Mouse (Mus musculus) MEL (cell line): ENCODE measurements around the gene Usp33. TPM values are rescaled to one million over a fixed set of nuclear protein-coding genes. Genes with fewer than 3 reads are reported as not detected.
A peak's percentile ranks its signal among the peaks of the same experiment; 100 is the strongest.

Experiments used
- DNase-seq: peaks from one replicate; pipeline ENCODE4 v3.0.0; 2011; ENCODE audit warnings: low read depth, low spot score
- H3K27ac ChIP-seq: 2 replicates; pipeline ENCODE4 v1.5.1; 2012; ENCODE audit warnings: low read depth, mild to moderate bottlenecking, control low read depth, low read length, moderate library complexity; ENCODE audit not compliant: control insufficient read depth
- H3K27me3 ChIP-seq, 2 experiments: fragments of 150-350 bp in 1 of 2; sonication (generic) in 1 of 2; 2 replicates each; pipeline ENCODE4 v1.6.1; 2012; ENCODE audit warnings: low read length in 2 of 2, mild to moderate bottlenecking in 2 of 2, improper control_type of control experiment in 1 of 2, moderate library complexity in 1 of 2; ENCODE audit not compliant: insufficient read depth in 2 of 2, control insufficient read depth in 1 of 2
- H3K36me3 ChIP-seq, 2 experiments: 2 replicates each; pipeline ENCODE4 v1.6.1; 2012 to 2014; ENCODE audit warnings: low read length in 2 of 2, improper control_type of control experiment in 1 of 2, inconsistent platforms in 1 of 2, mild to moderate bottlenecking in 1 of 2; ENCODE audit not compliant: insufficient read depth in 2 of 2, control insufficient read depth in 1 of 2
- H3K4me1 ChIP-seq, 2 experiments: fragments of 150-350 bp in 1 of 2; sonication (generic) in 1 of 2; 2 replicates each; pipeline ENCODE4 v1.6.1; 2012; ENCODE audit warnings: low read length in 2 of 2, improper control_type of control experiment in 1 of 2, mild to moderate bottlenecking in 1 of 2; ENCODE audit not compliant: insufficient read depth in 2 of 2, control insufficient read depth in 1 of 2
- H3K4me3 ChIP-seq, 2 experiments: fragments of 150-350 bp in 1 of 2; sonication (generic) in 1 of 2; 2 replicates each; pipeline ENCODE4 v1.5.1; 2012; ENCODE audit warnings: low read depth in 2 of 2, low read length in 2 of 2, mild to moderate bottlenecking in 2 of 2, moderate library complexity in 2 of 2, control low read depth in 1 of 2, improper control_type of control experiment in 1 of 2; ENCODE audit not compliant: control insufficient read depth in 1 of 2, insufficient read depth in 1 of 2
- H3K79me2 ChIP-seq: 2 replicates; pipeline ENCODE4 v1.6.1; 2012; ENCODE audit warnings: mild to moderate bottlenecking, low read length, moderate library complexity; ENCODE audit not compliant: control insufficient read depth, poor library complexity, insufficient read depth
- H3K9ac ChIP-seq: 2 replicates; pipeline ENCODE4 v1.6.1; 2012; ENCODE audit warnings: low read depth, mild to moderate bottlenecking, control low read depth, low read length, moderate library complexity; ENCODE audit not compliant: control insufficient read depth, poor library complexity, severe bottlenecking
- H3K9me3 ChIP-seq: fragments of 150-350 bp; sonication (generic); replicated peaks from 2 replicates; pipeline ENCODE4 v1.6.1; 2012; ENCODE audit warnings: mild to moderate bottlenecking, low read length, improper control_type of control experiment, moderate library complexity; ENCODE audit not compliant: insufficient read depth
- CHD1 ChIP-seq: IDR thresholded peaks from 2 replicates; pipeline ENCODE4 v1.6.1; 2012; ENCODE audit warnings: low read depth, mild to moderate bottlenecking, inconsistent platforms, low read length, improper control_type of control experiment
- E2F4 ChIP-seq: IDR thresholded peaks from 2 replicates; pipeline ENCODE4 v1.6.1; 2011; ENCODE audit warnings: low read depth, low read length, improper control_type of control experiment, borderline replicate concordance
- EP300 ChIP-seq, 2 experiments: IDR thresholded peaks; 2 replicates each; pipeline ENCODE4 v1.6.1; 2011; ENCODE audit warnings: improper control_type of control experiment in 2 of 2, low read length in 2 of 2, low read depth in 1 of 2, mild to moderate bottlenecking in 1 of 2
- ETS1 ChIP-seq: IDR thresholded peaks from 2 replicates; pipeline ENCODE4 v1.6.1; 2012; ENCODE audit warnings: low read depth, mild to moderate bottlenecking, inconsistent platforms, low read length, improper control_type of control experiment, moderate library complexity
- GATA1 ChIP-seq: IDR thresholded peaks from 2 replicates; pipeline ENCODE4 v1.6.1; 2011; ENCODE audit warnings: low read depth, low read length, improper control_type of control experiment
- HCFC1 ChIP-seq: IDR thresholded peaks from 2 replicates; pipeline ENCODE4 v1.6.1; 2012; ENCODE audit warnings: low read depth, mild to moderate bottlenecking, inconsistent platforms, low read length, improper control_type of control experiment, moderate library complexity
- KAT2A ChIP-seq: conservative IDR thresholded peaks from 2 replicates; pipeline ENCODE4 v1.6.1; 2012; ENCODE audit warnings: low read depth, low read length, improper control_type of control experiment, inconsistent platforms
- MAFK ChIP-seq: IDR thresholded peaks from 2 replicates; pipeline ENCODE4 v1.6.1; 2011; ENCODE audit warnings: low read depth, mild to moderate bottlenecking, low read length, improper control_type of control experiment, borderline replicate concordance
- MAX ChIP-seq: IDR thresholded peaks from 2 replicates; pipeline ENCODE4 v1.6.1; 2011; ENCODE audit warnings: low read length, improper control_type of control experiment
- MAZ ChIP-seq: IDR thresholded peaks from 2 replicates; pipeline ENCODE4 v1.6.1; 2012; ENCODE audit warnings: low read depth, mild to moderate bottlenecking, inconsistent platforms, low read length, improper control_type of control experiment
- MEF2A ChIP-seq: IDR thresholded peaks from 2 replicates; pipeline ENCODE4 v1.6.1; 2014; ENCODE audit warnings: low read depth, mild to moderate bottlenecking, inconsistent platforms, low read length, improper control_type of control experiment; ENCODE audit not compliant: poor library complexity, insufficient replicate concordance, severe bottlenecking; ENCODE audit errors: extremely low read depth
- MXI1 ChIP-seq: IDR thresholded peaks from 2 replicates; pipeline ENCODE4 v1.6.1; 2011; ENCODE audit warnings: mild to moderate bottlenecking, low read depth, low read length, improper control_type of control experiment
- MYB ChIP-seq: IDR thresholded peaks from 2 replicates; pipeline ENCODE4 v1.6.1; 2011; ENCODE audit warnings: mild to moderate bottlenecking, low read depth, low read length, improper control_type of control experiment
- MYC ChIP-seq: IDR thresholded peaks from 2 replicates; pipeline ENCODE4 v1.6.1; 2011; ENCODE audit warnings: low read depth, mild to moderate bottlenecking, low read length, improper control_type of control experiment, moderate library complexity
- NELFE ChIP-seq: IDR thresholded peaks from 2 replicates; pipeline ENCODE4 v1.6.1; 2011; ENCODE audit warnings: low read depth, low read length, improper control_type of control experiment
- NRF1 ChIP-seq: IDR thresholded peaks from 2 replicates; pipeline ENCODE4 v1.6.1; 2014; ENCODE audit warnings: low read depth, mild to moderate bottlenecking, inconsistent platforms, low read length, improper control_type of control experiment, moderate library complexity; ENCODE audit not compliant: poor library complexity, insufficient read depth, severe bottlenecking
- POLR2A ChIP-seq, 2 experiments: IDR thresholded peaks; 2 replicates each; pipeline ENCODE4 v1.6.1; 2011 to 2012; ENCODE audit warnings: low read length in 2 of 2, mild to moderate bottlenecking in 2 of 2, control low read depth in 1 of 2, improper control_type of control experiment in 1 of 2, low read depth in 1 of 2, moderate library complexity in 1 of 2; ENCODE audit not compliant: control insufficient read depth in 1 of 2, insufficient read depth in 1 of 2, poor library complexity in 1 of 2
- POLR2AphosphoS5 ChIP-seq: IDR thresholded peaks from 2 replicates; pipeline ENCODE4 v1.6.1; 2012; ENCODE audit warnings: low read depth, borderline replicate concordance, mild to moderate bottlenecking, inconsistent platforms, low read length, moderate library complexity, mixed read lengths
- RCOR1 ChIP-seq: IDR thresholded peaks from 2 replicates; pipeline ENCODE4 v1.6.1; 2012; ENCODE audit warnings: low read depth, mild to moderate bottlenecking, inconsistent platforms, low read length, improper control_type of control experiment
- SIN3A ChIP-seq: IDR thresholded peaks from 2 replicates; pipeline ENCODE4 v1.6.1; 2012; ENCODE audit warnings: low read length, improper control_type of control experiment, inconsistent platforms
- TCF12 ChIP-seq: IDR thresholded peaks from 2 replicates; pipeline ENCODE4 v1.6.1; 2014; ENCODE audit warnings: low read depth, mild to moderate bottlenecking, inconsistent platforms, low read length, improper control_type of control experiment, moderate library complexity
- UBTF ChIP-seq: IDR thresholded peaks from 2 replicates; pipeline ENCODE4 v1.6.1; 2012; ENCODE audit warnings: low read depth, mild to moderate bottlenecking, inconsistent platforms, low read length, improper control_type of control experiment, moderate library complexity, borderline replicate concordance; ENCODE audit not compliant: insufficient read depth
- USF1 ChIP-seq: IDR thresholded peaks from 2 replicates; pipeline ENCODE4 v1.6.1; 2014; ENCODE audit warnings: low read depth, mild to moderate bottlenecking, inconsistent platforms, low read length, improper control_type of control experiment, moderate library complexity
- USF2 ChIP-seq, 2 experiments: IDR thresholded peaks; 2 replicates each; pipeline ENCODE4 v1.6.1; 2011 to 2012; ENCODE audit warnings: improper control_type of control experiment in 2 of 2, low read length in 2 of 2, borderline replicate concordance in 1 of 2, inconsistent platforms in 1 of 2, low read depth in 1 of 2, mild to moderate bottlenecking in 1 of 2; ENCODE audit not compliant: insufficient read depth in 1 of 2
- ZC3H11A ChIP-seq: IDR thresholded peaks from 2 replicates; pipeline ENCODE4 v1.6.1; 2012; ENCODE audit warnings: low read depth, mild to moderate bottlenecking, inconsistent platforms, low read length, improper control_type of control experiment
- ZKSCAN1 ChIP-seq: IDR thresholded peaks from 2 replicates; pipeline ENCODE4 v1.6.1; 2012; ENCODE audit warnings: low read depth, mild to moderate bottlenecking, inconsistent platforms, low read length, improper control_type of control experiment, moderate library complexity
- ZMIZ1 ChIP-seq: IDR thresholded peaks from 2 replicates; pipeline ENCODE4 v1.6.1; 2012; ENCODE audit warnings: low read depth, mild to moderate bottlenecking, inconsistent platforms, low read length, improper control_type of control experiment, moderate library complexity
- polyA plus RNA-seq, 2 experiments: library from polyadenylated mRNA; stranded (reverse) in 1 of 2; unstranded in 1 of 2; fragments of >175 nt in 1 of 2; fragments of >200 nt in 1 of 2; gene quantifications; 2 replicates each; pipeline versions ENCODE4 v1.2.1 to v1.2.4; 2012; ENCODE audit warnings: low replicate concordance in 2 of 2, low read depth in 1 of 2; ENCODE audit not compliant: insufficient read length in 2 of 2, insufficient read depth in 1 of 2, missing spikeins in 1 of 2
- total RNA-seq: library from RNA; depleted of rRNA; stranded (reverse); fragments of 300-350 nt; gene quantifications from 2 replicates; pipeline ENCODE4 v1.2.3, GENCODE M21; 2012

Gene Usp33
- total and polyA plus RNA-seq, 3 experiments: 32.3 to 34.1 TPM; not detected in 1

DNA sequence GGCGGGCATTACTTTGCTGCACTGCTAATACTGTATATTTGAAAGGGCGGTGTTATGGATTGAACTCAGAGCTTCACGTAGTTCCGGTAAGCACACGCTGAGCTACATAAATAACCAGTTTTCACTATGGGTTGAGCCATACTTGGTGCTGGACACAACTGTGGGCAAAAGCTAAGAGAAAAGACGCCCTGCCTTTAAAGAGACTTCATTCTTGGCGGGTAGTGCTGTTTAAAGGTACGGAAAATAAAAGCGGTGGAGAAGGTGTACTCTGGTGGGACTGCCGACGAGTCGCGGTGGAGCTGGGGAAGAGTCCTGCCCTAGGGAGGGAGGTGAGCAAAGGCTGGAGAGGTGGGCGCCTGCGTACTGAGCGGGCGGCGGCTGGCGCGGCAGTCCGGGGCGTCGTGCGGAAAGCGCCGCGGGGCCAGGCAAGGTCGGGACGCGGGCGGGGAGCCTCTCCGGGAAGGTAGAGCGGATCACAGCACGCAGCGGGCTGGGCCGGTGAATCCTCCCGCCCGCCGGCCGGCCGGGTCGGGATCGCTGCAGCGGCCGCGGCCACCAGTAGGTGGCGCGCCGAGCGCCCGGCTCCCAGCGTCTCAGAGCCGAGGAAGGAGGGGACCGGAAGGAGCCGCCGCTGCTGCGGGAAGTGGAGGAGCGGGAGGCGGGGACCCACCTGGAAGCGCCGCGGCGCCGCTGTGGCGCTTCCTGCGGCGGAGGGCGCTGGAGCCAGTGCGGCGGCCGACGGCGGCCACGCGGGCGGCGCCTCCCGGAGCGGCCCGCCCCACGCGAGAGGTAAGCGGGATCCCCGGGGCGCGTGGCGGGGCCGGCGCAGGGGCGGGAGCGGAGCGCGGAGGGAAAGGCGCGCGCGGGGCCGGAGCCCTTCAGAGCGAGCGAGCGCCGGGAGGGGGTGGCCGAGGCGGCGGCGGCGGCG, 49.3 kb downstream of the Usp33 start, which contains the start of gene Zzz3 (continued):
- TF ChIP-seq UBTF: no peak
- TF ChIP-seq MAX: no peak
- peak; percentile 85 for TF ChIP-seq SIN3A
- TF ChIP-seq RCOR1: 0 out of 2 replicates have a peak, but pooled peaks have one; percentile 5
- TF ChIP-seq MAZ: peak; percentile 88; the same call in 1 of the 2 replicates
- TF ChIP-seq CHD1: 0 out of 2 replicates have a peak, but pooled peaks have one; percentile 7
- no peak for TF ChIP-seq KAT2A
- peak in 1 of 2 experiments; percentile 4; a peak in 1 of 4 replicates for TF ChIP-seq EP300 (IDR thresholded peaks at IDR 0.05; ENCODE audit: low read depth in 1 of 2, low read length in 2 of 2)
- TF ChIP-seq GATA1: no peak
- TF ChIP-seq MEF2A: no peak
- TF ChIP-seq MYC: peak; percentile 35; the same call in 1 of the 2 replicates

DNA sequence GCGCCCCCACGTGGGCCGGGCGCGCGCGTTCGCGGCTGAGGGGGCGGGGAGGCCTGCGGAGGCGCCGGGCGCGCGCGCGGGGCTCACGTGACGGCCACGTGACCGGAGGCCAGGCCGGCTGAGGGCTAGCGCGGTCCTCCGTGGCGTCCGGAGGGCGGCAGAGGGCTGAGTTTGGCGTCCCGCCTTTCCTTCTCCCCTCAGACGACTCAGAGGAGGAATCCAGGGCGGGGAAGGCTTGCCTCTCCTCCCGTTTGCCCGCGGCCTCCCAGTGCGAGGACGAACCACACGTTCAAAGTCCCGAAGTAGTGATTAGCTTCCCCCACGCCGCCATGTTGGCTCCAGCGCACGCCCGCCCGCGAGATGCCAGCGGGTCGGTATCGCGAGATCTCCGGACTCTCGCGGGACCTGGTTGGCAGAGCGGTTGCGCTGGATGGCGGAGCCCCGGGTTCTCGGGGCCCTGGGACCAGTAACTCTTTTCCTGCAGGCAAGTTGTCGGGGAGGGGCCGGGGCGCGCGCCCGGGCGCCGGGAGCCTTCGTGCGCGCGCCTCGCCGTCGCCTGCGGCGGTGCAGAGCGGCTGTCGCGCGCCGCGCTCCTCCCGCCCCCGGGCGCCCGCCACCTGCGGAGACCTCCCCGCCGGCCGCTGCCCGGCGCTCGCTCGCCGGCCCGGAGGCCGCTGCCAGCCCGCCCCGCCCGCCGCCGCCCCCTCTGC, 50.2 kb downstream of the Usp33 start:
- Histone ChIP-seq H3K4me3 (peak overlapping the region; percentile 88), H3K9me3 (no peaks in the 10 kb centered on the region), H3K4me1 (peaks cover 5 to 22% of the 10 kb centered on the region in 2 experiments; a peak in 3 of 4 replicates), H3K79me2 (peaks cover 54% of the 10 kb centered on the region), H3K27me3 (no peaks in the 10 kb centered on the region), H3K36me3 (peaks cover 4 to 47% of the 10 kb centered on the region in 2 experiments), H3K9ac (peak overlapping the region; percentile 97), H3K27ac (peak overlapping the region; percentile 96)
- peak; percentile 96 for DNase-seq
- no peak for TF ChIP-seq ZKSCAN1
- TF ChIP-seq MYB: no peak
- TF ChIP-seq MXI1: peak; percentile 63
- TF ChIP-seq E2F4: no peak
- TF ChIP-seq USF1: peak; percentile 94
- peak; percentile 72 for TF ChIP-seq NELFE
- peak; percentile 69 for TF ChIP-seq ZMIZ1
- TF ChIP-seq RCOR1: no peak
- no peak for TF ChIP-seq EP300 (IDR thresholded peaks at IDR 0.05; ENCODE audit: low read depth in 1 of 2, low read length in 2 of 2)
- no peak for TF ChIP-seq CHD1
- peak; percentile 91 for TF ChIP-seq POLR2AphosphoS5
- TF ChIP-seq MAFK: no peak
- TF ChIP-seq USF2 (IDR thresholded peaks at IDR 0.05; ENCODE audit: borderline replicate concordance in 1 of 2, insufficient read depth in 1 of 2, low read depth in 1 of 2, low read length in 2 of 2): peak; percentile 73 to 95; a peak in 3 of 4 replicates
- peak; percentile 71 to 87 for TF ChIP-seq POLR2A (IDR thresholded peaks at IDR 0.05; ENCODE audit: control insufficient read depth in 1 of 2, insufficient read depth in 1 of 2, low read depth in 1 of 2, low read length in 2 of 2, poor library complexity in 1 of 2)
- 0 out of 2 replicates have a peak, but pooled peaks have one; percentile 37 for TF ChIP-seq UBTF
- peak; percentile 84 for TF ChIP-seq HCFC1
- peak; percentile 80 for TF ChIP-seq TCF12
- TF ChIP-seq MEF2A: no peak
- TF ChIP-seq NRF1: peak; percentile 57
- no peak; the same call in 1 of the 2 replicates for TF ChIP-seq KAT2A
- TF ChIP-seq GATA1: no peak
- no peak for TF ChIP-seq ZC3H11A
- TF ChIP-seq SIN3A: no peak; the same call in 1 of the 2 replicates
- no peak for TF ChIP-seq ETS1
- TF ChIP-seq MAX: peak; percentile 92
